Mouse (Mus musculus) cerebellum, adult (tissue): ENCODE results near the gene Dram1.
"Not testable (repeated sequence)": the region's sequence is repeated elsewhere in the genome, so short reads cannot be mapped to it uniquely, and the experiment has no call there.

ENCODE experiments used
- ATAC-seq: cut with Nextera tagmentation; 2 replicates; pipeline ENCODE4 v1.9.2; 2017; ENCODE audit warnings: mild to moderate bottlenecking, moderate library complexity, mixed read lengths; ENCODE audit not compliant: insufficient number of reproducible peaks, low FRiP score, low TSS enrichment

The Dram1 gene

GRCm38 (mm10) chr10:88389576-88389975, 10.7 kb upstream of the Dram1 start:
- 0 out of 2 replicates have a peak, but pooled peaks have one; percentile 24 for ATAC-seq

GRCm38 (mm10) chr10:88386251-88386650, 7.4 kb upstream of the Dram1 start:
- no peak for ATAC-seq

GRCm38 (mm10) chr10:88385758-88386157, 6.9 kb upstream of the Dram1 start:
- ATAC-seq, result no peak

- no peak for ATAC-seq
Measured at GRCm38 (mm10) chr10:88385290-88385689, 6.4 kb upstream of the Dram1 start.

- ATAC-seq, result no peak
Measured at GRCm38 (mm10) chr10:88384081-88384480, 5.2 kb upstream of the Dram1 start.

GRCm38 (mm10) chr10:88383479-88383878, 4.6 kb upstream of the Dram1 start:
- no peak for ATAC-seq

- no peak for ATAC-seq
Measured at GRCm38 (mm10) chr10:88382009-88382408, 3.1 kb upstream of the Dram1 start.

GRCm38 (mm10) chr10:88381286-88381685, 2.4 kb upstream of the Dram1 start:
- no peak for ATAC-seq

- ATAC-seq, result no peak
Measured at GRCm38 (mm10) chr10:88380430-88381060, 1.7 kb upstream of the Dram1 start.

GRCm38 (mm10) chr10:88380002-88380401, 1.1 kb upstream of the Dram1 start:
- ATAC-seq, result no peak

- no peak for ATAC-seq
Measured at GRCm38 (mm10) chr10:88377666-88378065, 1.2 kb downstream of the Dram1 start.

- ATAC-seq, result peak; percentile 52
Measured at GRCm38 (mm10) chr10:88376770-88377169, 2.1 kb downstream of the Dram1 start.

- no peak for ATAC-seq
Measured at GRCm38 (mm10) chr10:88374984-88375383, 3.9 kb downstream of the Dram1 start.

- ATAC-seq, result not testable (repeated sequence)
Measured at GRCm38 (mm10) chr10:88372945-88373344, 5.9 kb downstream of the Dram1 start.

- no peak for ATAC-seq
Measured at GRCm38 (mm10) chr10:88372436-88372835, 6.4 kb downstream of the Dram1 start.

GRCm38 (mm10) chr10:88371793-88372192, 7.1 kb downstream of the Dram1 start:
- ATAC-seq, result no peak

GRCm38 (mm10) chr10:88369233-88369632, 9.6 kb downstream of the Dram1 start:
- no peak for ATAC-seq

GRCm38 (mm10) chr10:88364221-88364620, 14.7 kb downstream of the Dram1 start:
- no peak for ATAC-seq

GRCm38 (mm10) chr10:88362218-88362617, 16.7 kb downstream of the Dram1 start:
- ATAC-seq, result no peak

GRCm38 (mm10) chr10:88356983-88357559, 21.8 kb downstream of the Dram1 start:
- ATAC-seq, result peak; percentile 66

GRCm38 (mm10) chr10:88356114-88356982, 22.5 kb downstream of the Dram1 start:
- ATAC-seq, result peak; percentile 26; the same call in 1 of the 2 replicates
